Mouse (Mus musculus) embryonic fibroblast, embryonic 13.5 days (primary cell): Measurements from ENCODE around the gene Dpm2.

Experiments used
- CTCF ChIP-seq: IDR thresholded peaks from 2 replicates; pipeline ENCODE4 v1.5.1; 2011; ENCODE audit warnings: mild to moderate bottlenecking, control low read depth, low read length, moderate library complexity, borderline replicate concordance; ENCODE audit not compliant: insufficient read depth
- POLR2A ChIP-seq: IDR thresholded peaks from 2 replicates; pipeline ENCODE4 v1.6.1; 2011; ENCODE audit warnings: low read depth, mild to moderate bottlenecking, control low read depth, low read length, moderate library complexity

DNA sequence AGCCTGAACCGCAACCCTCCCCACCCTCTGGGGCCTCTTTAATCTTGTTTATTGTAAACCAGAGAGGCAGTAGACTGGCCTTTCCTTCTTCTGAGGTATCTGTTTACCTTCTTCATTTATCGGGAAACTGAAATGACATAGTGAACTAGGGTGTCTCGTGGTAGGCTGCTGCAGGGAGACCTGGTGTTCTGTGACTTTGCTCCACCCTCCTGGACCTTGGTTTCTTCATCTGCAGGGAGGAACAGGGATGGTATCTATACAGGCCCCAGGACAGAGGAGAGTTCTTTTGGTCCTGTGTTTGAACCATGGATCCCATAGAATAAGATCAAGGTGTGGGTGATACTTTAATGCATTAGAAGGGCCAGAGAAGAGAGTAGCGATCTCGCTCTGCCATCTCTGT is 19.4 kb upstream of the Dpm2 start:
- TF ChIP-seq CTCF (no peak), POLR2A (no peak)
